Mouse (Mus musculus) skeletal muscle tissue, adult 2 months (tissue): ENCODE results near the gene Ltc4s.

Experiments
- DNase-seq: peaks from one replicate; pipeline ENCODE4 v3.0.0-alpha.2; 2012; ENCODE audit warnings: low read depth, low spot score

Gene Ltc4s

DNA sequence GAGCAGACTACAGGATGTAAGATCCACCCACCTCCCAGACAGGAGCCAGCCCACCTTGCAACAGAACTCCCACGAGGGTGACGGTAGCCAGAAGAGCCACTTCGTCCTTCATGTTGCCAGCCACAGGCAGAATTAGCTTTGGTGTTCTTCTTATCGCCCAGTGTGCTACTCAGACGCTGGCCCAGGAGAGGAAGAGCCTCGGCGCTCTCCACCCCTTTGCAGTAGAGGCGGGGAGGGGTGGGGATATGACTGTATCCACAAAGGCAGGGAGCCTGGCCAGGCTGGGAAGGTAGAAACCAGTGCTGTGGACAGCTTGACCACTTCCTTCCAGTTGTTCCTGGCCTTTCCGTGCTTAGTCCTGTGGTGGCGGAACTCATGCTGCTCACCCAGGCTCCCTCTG, at the start of gene Ltc4s:
Gene Ltc4s (minus strand): TSS at position 293 of the 400 bp plus-strand sequence.
- no peak for DNase-seq

DNA sequence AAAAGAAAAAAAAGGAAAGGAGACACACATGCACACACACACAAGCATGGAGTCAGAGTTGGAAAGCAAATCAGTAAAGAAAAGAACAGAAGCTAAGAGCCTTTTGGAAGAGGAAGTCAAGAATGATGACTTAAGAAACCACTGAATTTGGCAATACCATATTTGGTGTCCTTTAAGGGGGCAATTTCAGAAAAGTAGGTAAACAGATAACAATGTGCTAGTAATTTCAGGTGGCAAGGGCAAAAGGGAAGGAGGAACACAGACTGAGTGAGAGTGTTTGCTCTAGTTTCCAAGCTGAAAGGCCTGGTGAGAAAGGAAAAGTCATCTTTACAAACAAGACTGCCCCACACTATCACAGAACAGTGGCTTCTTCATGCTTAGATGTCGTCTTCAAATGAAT, 48.0 kb upstream of the Ltc4s start:
- no peak for DNase-seq

DNA sequence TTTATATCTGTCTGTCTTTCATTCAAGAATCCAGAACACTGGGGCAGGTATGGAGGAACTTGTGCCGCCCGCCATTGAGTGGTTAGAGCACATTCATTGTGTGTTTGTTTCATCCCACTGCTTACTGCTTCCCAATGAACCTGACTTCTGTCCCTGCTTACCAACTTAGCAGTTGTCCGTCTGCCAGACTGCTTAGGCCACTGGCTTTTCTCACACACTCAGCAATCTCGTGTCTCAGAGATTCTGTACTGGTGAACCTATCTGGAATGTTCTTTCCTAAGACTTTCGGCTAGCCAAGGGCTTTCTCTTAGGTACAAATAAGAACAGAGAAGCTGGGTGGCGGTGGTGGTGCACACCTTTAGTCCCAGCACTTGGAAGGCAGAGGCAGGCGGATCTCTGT, 47.3 kb upstream of the Ltc4s start:
- no peak for DNase-seq

DNA sequence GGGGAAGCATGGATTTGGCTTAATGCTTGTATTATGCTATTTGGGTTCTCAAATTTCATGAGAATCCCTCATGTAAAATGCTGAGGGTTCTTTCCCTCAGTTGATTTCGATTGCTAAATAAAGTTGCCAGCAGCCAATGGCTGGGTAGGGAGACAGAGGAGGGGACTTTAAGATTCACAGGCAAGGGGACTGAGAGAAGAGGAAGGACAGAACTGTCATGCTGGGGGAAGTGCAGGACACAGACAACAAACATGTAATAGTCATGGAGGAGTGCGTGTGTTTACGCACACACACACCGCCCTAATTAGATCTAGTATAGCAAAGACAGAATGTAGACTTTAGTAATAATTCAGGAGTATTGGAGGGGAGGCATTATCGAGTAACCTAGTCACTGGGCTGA, 46.8 kb upstream of the Ltc4s start:
- no peak for DNase-seq

DNA sequence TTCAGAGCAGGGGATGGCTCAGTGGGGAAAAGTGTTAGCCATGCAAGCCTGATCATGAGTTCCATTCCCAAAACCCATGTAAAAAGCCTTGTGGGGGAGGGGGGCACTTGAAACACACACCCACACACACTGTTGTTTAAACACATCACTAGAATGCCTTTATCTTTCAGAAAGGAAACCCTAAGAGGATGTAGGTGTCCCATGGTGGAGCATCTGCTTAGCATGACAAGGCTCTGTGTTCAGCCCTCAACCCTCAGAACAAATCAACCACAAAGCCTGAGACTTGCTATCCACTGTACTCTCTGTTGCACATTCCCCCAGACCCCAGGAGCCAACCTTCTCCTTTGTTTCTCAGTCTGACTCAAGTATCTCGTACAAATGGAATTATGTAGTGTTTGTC, 41.6 kb upstream of the Ltc4s start:
- no peak for DNase-seq

DNA sequence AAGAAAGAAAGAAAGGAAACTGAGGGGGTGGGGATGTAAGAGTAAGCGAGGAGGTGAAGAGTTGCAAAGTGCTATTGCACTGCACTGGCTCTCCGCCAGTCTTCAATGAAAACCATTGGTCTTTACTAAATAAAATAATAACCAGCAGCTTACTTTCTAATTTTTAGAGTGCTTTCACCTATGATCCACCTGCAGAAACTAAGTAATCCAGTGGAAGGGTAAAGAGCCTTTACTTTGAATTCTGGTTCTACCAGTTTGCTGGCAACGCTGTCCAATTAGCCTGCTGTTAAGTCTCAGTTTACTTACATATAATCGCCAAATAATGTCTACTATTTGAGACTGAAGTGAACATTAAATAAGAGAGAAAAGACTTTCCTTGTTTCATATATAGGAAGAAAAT, 40.6 kb upstream of the Ltc4s start:
- no peak for DNase-seq

DNA sequence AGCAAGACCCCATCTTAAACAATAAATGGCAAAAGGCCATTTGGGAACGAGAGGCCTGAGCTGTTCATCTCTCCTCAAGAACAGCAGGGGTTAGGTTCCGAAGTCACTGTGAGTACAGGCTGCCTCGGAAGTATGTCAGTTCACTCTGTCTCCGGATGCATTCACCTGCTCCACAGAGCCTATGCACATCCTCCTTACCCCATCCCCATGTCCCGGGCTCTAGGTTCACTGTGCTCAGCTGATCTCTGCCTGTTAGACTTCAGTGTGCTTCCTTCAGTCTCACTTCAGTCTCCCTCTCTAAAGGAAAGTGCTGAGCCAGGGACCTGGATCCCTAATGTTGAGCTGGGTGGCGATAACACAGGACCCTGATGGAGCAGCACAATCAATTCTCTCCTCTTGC, 39.3 kb upstream of the Ltc4s start:
- no peak for DNase-seq

DNA sequence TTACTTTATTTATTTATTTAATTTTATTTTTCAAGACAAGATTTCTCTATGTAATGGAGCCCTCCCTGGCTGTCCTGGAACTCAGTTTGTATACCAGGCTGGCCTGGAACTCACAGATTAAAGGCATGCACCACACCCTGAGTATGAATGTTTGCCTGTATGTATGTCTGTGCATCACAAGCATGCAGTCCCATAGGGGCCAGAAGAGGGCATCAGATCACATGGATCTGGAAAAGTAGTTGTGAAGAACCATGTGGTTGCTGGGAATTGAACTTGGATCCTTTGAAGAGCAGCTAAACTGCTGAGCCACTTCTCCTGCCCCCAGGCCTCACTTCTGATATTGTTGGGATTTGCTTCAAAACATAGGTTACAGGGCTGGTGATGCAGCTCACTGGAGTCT, 38.6 kb upstream of the Ltc4s start:
- no peak for DNase-seq

DNA sequence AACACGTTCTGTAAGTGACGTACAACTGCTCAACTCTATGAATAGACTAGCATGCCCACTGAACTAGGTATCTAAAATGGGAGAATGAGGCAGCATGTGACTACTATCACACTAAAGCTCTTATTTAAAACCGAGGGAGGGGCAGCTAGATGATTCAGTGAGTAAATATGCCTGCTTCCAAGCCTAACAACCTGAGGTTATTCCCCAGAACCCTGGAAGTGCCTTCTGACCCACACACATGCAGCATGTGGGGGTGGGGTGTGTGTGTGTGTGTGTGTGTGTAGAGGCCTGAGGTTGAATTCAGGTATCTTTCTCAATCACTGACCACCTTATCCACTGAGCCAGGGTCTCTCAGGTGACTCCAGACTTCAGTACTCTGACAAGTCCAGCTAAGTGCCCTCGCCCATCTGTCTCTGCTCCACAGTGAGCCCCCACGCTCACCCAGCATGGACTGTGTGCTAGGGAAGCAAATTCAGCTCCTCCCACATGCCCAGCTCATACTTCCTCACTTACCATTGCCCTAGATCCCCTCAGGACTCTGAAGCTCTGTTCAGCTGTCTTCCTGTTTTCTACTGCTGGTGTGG, 37.2 kb upstream of the Ltc4s start:
- no peak for DNase-seq

DNA sequence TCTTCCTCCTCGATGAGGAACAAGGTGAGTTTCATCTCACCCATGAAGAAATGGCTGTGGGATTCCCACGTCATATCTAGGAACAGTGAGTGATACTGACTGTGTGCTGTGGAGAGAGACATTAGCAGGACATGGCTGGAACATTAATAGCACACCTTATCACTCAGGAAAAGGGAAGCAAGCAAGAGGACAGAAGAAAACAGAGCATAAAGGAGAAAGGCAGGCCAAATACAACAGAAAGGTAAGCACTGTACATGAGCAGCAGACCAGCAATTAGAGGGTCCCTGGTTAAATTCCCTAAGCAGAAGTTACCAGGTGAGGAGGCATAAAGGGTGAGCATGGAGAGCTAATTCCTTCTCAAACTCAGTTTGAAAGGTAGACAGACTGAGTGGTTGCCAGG, 36.7 kb upstream of the Ltc4s start:
- DNase-seq: no peak

DNA sequence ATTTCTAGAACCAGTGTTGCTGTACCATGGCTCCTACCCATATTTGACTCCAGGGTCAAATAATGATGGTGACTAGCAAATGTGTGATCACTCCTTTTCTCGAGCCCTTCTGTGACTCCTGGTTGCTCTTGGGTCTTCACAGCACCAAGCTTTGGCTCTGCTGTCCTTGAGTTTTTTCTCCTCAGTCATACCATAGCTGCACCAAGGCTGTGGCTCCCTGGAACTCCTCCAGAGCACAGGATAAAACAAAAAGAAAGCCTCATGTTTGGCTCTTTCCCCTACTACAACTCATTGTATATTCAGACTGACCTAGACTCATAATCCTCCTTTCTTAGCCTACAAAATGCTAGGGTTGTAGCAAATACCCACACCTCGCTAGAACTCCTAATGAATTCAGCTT, 34.4 kb upstream of the Ltc4s start:
- DNase-seq: no peak

DNA sequence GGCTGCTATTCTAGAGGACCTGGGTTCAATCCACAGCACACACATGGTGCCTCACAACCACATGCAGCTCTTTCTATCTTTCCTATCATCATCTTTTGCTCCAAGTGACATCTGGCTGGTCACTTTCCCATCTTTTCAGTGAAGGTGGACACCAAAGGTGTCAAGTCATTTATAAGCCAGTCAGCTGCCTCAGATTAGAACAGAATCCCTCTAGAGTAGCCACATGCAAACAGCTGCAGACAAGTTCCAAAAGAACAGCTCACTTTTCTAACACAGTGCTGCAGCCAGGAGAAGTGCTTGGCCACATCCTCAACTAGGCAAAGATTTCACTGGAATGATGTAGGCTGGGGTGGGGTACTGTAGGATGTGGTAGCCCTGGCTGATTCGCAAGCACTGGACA, 31.5 kb upstream of the Ltc4s start:
- DNase-seq: no peak

DNA sequence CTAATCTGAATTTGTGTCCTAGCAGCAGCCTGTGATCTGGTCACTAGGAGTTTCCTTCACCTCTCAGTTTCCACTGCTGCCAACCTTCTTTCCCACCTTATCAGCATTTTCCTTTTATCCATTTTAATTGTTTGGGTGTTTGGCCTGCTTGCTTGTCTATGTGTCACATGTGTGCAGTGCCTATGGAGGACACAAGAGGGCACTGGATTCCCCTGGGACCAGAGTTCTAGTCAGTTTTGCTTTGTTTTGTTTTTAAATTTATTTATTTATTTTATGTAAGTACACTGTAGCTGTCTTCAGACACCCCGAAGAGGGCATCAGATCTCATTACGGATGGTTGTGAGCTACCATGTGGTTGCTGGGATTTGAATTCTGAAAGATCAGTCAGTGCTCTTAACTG, 30.7 kb upstream of the Ltc4s start:
- DNase-seq: no peak

DNA sequence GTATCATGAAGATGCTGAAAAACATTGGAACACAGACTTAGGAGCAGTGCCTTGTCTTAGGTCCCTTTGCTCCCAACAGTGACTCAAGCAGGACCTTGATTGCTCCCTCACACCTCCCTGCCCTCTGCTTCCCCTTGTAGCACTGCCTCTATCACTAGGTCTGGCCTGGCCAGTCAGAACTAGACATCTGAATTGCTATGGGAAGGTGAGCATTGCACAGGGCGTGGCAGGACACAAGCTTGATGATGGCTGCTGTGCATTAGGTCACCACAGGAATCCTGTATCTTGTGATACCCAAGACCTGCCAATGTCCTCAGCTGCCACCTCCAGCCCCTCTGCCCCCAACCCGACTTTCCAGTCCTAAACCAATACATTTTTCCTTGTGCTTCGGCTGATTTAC, 28.6 kb upstream of the Ltc4s start:
- DNase-seq: no peak

DNA sequence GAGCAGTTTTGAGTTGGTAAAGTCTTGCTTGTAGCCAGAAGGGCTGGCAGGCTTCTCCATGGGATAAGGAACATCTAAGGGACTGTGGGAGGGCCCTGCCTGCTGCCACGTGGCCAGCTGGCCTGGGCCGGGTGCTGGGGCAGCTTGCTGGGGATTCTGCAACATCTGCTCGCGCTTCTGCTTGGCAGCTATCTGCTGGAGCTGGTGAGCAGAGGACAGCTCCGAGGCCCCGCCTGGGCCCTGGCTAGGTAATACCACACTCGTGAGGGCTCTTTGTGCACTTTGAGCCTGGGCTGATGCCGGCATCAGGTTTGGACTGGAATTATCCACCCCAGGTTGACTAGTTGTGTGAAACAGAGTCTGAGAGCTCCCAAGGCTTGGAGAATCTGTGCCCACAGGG, 27.5 kb upstream of the Ltc4s start:
- DNase-seq: peak; percentile 30

DNA sequence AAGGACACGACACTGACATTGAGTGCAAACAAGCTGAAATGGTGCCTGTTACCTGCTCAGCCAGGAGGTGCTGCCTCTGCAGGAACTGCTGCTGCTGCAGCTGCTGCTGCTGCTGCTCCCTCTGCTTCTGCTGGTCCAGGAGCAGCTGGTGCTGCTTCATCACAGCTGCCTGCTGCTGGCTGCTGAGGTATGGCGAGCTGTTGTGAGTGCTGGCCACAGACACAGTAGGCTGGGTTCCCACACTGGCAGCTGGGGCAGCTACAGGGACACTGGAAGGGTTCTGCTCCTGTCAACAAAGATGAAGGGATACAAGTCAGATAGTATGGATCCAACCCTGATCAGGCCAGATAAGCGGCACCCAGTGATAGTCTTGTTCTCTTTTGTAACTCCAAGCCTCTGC, 24.8 kb upstream of the Ltc4s start:
- no peak for DNase-seq

DNA sequence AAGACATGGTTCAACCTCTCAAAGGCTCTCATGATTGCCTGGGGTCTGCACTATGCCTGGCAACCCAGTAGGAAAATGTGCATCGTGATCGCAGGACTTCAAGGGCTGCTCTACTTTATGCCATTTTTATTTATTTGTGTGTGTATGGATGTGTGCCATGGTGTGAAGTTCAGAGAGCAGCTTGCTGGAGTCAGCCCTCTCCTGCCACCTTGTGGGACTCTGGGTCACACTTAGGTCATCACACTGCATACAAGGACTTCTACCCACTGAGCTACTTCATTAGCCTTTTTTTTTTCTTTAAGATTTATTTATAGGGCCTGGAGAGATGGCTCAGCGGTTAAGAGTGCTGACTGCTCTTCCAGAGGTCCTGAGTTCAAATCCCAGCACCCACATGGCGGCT, 23.6 kb upstream of the Ltc4s start:
- DNase-seq: no peak

DNA sequence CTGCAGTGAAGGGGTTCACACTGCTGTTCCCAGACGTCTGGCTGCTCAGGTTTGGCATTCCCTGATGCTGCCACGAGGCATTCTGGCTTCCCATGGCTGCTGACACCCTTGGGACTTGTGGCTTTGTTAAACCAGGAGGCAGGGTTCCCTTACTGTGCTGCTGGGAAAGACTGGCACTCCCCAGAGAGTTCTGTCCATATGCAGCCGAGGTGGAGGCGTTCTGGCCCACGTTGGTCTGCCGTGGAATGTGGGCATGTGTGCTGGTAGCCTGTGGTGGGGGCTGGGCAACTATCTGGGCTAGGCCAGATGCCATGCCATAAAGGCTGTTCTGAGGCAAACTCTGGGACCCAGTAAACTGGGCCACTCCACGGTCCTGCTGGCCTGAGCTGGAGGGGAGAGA, 19.9 kb upstream of the Ltc4s start:
- no peak for DNase-seq

DNA sequence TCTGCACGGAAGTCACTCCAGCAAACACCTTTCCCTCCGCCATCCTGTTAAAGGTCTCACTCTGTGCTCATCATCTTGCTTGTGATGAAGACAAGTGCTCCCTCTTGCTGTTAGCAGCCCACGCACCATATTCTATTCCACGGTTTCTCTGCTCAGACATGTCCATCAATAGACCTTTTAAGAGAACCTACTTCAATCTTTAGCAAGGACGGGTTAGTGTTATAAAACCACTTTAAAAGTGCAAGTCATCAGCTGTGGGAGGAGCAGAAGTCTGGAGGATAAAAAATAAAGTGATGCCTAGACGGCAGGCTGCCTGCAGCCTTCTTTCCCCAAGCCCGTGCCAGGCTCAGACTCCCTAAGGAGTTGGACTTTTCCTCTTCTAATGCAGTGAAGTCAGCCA, 18.2 kb upstream of the Ltc4s start:
- DNase-seq: no peak

DNA sequence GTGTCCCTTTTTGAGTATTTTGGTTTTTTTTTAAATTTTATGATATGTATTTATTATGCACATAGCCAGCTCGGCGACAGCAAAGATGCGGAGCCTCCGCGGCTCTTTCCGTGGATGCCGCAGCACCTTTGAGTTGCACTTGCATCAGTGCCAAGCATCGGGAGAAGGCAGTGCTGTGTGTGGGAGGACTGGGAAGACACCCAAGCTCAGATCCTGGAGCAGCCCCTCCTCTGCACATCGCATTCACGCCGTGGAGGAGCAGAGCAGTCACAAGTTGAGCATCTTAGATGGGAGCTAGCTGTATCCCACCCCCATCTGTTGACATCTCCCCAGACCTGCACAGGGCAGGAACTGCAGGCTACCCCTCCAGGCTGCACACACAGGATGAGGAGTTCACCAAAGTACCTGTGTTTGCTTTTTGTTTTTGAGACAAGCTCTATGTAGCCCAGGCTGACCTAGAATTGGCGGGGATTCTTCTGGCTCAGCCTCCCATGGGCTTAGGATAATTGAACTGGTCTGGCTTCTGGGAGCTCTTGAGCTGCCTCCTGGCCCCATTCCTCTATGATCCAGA, 15.7 kb upstream of the Ltc4s start:
- no peak for DNase-seq

DNA sequence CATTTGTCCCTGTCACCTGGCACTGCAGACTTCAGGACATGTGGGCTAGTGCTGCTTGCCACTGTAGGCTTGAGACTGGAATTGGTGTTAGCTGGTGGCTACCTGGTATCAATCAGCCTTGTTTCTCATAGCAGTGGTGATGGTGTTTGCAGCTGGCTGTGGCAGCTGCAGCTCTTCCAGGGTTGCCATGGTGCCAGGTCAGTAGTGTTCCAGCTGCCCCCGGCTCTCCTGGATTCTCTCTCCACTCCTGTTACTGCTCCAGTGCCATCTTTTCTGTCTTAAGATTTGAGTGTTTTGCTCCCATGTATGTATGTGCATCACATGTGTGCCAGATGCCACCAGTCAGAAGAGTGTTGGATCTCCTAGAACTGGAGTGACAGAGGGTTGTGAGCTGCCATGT, 15.0 kb upstream of the Ltc4s start:
- DNase-seq: no peak

DNA sequence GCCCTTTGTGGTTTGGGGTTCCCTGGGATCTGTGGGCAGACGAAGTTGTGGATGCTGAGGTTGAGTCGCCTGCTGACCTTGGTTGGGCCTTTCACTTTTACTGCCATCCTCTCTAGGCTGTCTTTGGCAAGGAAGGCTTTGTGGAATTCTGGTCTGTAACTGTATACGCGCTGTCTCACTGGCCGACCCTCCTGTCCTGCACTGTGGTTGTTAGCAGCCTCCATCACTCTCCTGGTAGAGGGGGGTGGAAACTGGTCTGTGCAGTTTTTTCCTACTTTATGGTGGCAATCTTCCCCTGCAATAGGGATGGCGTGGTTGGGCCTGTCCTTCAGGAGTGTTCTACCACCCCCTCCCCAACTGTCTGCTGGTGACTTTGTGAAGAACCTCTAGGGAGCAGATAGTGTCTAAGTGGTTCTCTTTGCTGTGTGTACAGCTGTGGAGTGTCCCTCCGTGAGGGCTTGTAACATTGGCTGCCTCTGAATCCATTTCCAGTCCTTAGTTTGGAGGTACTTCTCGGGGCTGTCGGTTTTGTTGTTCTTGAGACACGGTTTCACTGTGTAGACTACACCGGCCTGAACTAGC, 14.4 kb upstream of the Ltc4s start:
- DNase-seq: no peak

DNA sequence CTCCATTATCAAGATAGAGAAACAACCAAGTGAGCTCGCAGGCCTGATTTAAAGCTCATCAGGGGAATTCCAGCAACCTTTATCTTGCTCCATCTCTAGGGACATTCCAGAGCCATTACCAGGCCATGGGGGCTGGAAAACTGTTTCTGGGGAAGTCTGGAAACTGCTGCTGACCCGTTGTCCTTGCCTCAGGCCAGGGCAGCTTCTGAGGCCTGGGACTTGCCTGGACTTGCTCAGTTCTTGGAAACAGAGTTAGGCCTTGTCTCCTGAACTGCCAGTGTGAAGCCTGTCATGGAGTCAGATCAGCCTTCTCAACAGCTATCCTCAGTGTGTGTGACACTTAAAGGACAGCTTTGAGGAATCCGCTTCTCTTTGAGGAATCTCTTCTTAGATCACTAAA, 13.8 kb upstream of the Ltc4s start:
- DNase-seq: no peak
